Mouse (Mus musculus) Patski (cell line): ENCODE measurements around the gene Tbc1d25. TPM values are rescaled to one million over a fixed set of nuclear protein-coding genes. Genes with fewer than 3 reads are reported as not detected.

Source experiments
- ATAC-seq: fragments of 100-300 bp; one replicate; pipeline ENCODE4 v1.8.0; 2021
- CTCF ChIA-PET: fragments of 350-600 bp; sonication (Branson Sonifier 250); formaldehyde crosslinking; loops from one replicate; lab custom pipeline; 2022; ENCODE audit warnings: inconsistent platforms; lab: Charles Lee
- POLR2A ChIA-PET: fragments of 350-600 bp; sonication (Branson Sonifier 250); formaldehyde crosslinking; loops from one replicate; lab custom pipeline; 2022; ENCODE audit warnings: antibody characterized with exemption, inconsistent platforms; lab: Charles Lee
- DNase-seq: peaks from one replicate; pipeline ENCODE4 v3.0.0-alpha.2; 2011; ENCODE audit warnings: low read depth, low spot score
- H3K27me3 ChIP-seq: fragments of 371-371 bp; one replicate; pipeline ENCODE4 v1.5.1; 2021
- CTCF ChIP-seq: fragments of 100-300 bp; IDR thresholded peaks from one replicate; pipeline ENCODE4 v1.5.1; 2021
- in situ Hi-C: fragments of 300-500 bp; cut with MboI; formaldehyde crosslinking; loops from 3 replicates; pipeline ENCODE4 v1.11.1; 2018; ENCODE audit warnings: low pct_unique_long_range_greater_than_20kb, mixed read lengths
- polyA plus RNA-seq: library from polyadenylated mRNA; unstranded; gene quantifications from one replicate; pipeline ENCODE4 v1.2.3, GENCODE M21; 2021

Tbc1d25 gene
- 15.5 TPM for polyA plus RNA-seq

- POLR2A ChIA-PET = no interaction called here
- no peak for TF ChIP-seq CTCF
- in situ Hi-C loops = no loop called here
- ATAC-seq (peak; percentile 85), DNase-seq (peak; percentile 54)
- H3K27me3 ChIP-seq = peaks cover 5% of the 10 kb centered on the region
- CTCF ChIA-PET = interaction anchor here (0.8 kb wide), 1 partner anchor 17 kb away, joined by 3 read pairs; no protein-coding TSS in a partner anchor
Measured at GRCm38 (mm10) chrX:8175504-8176385, at the start of gene Tbc1d25. Gene Tbc1d25 (minus strand): TSS chrX:8176181.

DNA sequence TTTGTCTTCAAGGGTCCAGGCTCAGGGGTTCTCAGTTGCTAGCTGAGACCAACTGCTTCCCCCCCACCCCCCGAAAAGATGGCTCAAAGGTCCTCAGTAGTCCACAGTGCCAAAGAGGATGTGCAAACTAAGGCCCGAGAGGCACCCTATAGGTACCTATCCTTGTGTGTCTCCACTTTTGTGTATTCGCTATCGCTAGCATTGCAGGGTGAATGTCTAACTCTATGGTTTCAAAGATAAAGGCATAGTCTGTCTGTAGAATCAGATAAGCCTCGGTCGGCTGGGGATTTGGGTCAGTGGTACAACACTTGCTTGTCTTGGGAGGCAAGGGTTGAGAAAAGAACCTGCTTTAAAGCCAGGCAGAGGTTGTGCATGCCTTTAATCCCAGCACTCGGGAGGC lies 47.5 kb upstream of the Tbc1d25 start:
- POLR2A ChIA-PET = no interaction called here
- CTCF ChIA-PET = interaction anchor here (1.0 kb wide), 1 partner anchor 18 kb away, joined by 3 read pairs; no protein-coding TSS in a partner anchor
- no peak for TF ChIP-seq CTCF
- ATAC-seq (no peak), DNase-seq (no peak)
- no peaks in the 10 kb centered on the region for H3K27me3 ChIP-seq
- in situ Hi-C loops = no loop called here

GRCm38 (mm10) chrX:8222678-8223421 lies 46.9 kb upstream of the Tbc1d25 start:
- ChIA-PET CTCF (interaction anchor here (1.0 kb wide), 1 partner anchor 17 kb away, joined by 3 read pairs; no protein-coding TSS in a partner anchor), POLR2A (no interaction called here)
- no peak for TF ChIP-seq CTCF
- in situ Hi-C loops = no loop called here
- H3K27me3 ChIP-seq = no peaks in the 10 kb centered on the region
- ATAC-seq (no peak), DNase-seq (no peak)

DNA sequence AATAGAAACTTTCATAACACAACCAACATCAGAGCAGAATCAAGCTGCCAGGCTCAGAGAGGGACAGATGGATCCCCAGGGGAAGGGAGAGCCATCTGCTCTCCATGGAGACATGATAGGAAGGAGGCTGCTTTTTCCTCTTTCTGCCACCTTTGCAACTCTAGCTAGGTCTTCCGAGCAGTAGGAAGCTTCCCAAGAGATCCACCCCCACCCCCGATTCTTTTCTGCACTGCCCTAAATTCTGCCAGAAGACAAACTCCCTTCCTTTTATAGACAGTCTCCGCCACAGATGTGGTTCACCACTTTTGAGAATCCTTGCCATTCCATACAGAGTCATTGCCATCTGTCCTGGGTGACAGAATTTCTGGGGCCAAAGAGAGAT lies 46.3 kb upstream of the Tbc1d25 start:
- ATAC-seq = no peak
- in situ Hi-C loops = no loop called here
- DNase-seq = no peak
- no peaks in the 10 kb centered on the region for H3K27me3 ChIP-seq
- CTCF ChIA-PET = interaction anchor here (1.0 kb wide), 1 partner anchor 16 kb away, joined by 3 read pairs; no protein-coding TSS in a partner anchor
- POLR2A ChIA-PET = no interaction called here
- no peak for TF ChIP-seq CTCF

- POLR2A ChIA-PET = interaction anchor here (0.7 kb wide), 1 partner anchor 12 kb away, joined by 3 read pairs; no protein-coding TSS in a partner anchor
- H3K27me3 ChIP-seq = no peaks in the 10 kb centered on the region
- DNase-seq = no peak
- CTCF ChIA-PET = no interaction called here
- TF ChIP-seq CTCF = no peak
- in situ Hi-C loops = no loop called here
- ATAC-seq = no peak
Measured at GRCm38 (mm10) chrX:8219651-8220050, 43.7 kb upstream of the Tbc1d25 start.

DNA sequence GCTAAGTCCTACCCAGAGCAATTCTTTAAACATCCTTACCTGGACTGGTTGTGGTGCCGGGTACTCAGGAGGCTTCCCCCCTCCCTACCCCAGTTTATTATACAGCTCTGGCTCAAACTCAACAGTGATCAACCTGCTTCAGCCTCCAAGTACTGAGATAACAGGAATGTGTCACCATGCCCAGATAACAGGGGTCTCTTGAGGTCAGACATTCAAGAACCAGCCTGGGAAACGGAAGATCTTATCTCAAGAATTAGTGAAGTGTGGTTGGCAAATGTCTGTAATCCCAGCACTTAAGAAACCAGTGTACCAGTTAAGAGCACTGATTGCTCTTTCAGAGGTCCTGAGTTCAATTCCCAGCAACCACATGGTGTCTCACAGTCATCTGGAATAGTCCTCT lies 42.1 kb upstream of the Tbc1d25 start:
- CTCF ChIA-PET = no interaction called here
- POLR2A ChIA-PET = no interaction called here
- in situ Hi-C loops = no loop called here
- ATAC-seq = no peak
- TF ChIP-seq CTCF = no peak
- H3K27me3 ChIP-seq = no peaks in the 10 kb centered on the region
- DNase-seq = no peak

DNA sequence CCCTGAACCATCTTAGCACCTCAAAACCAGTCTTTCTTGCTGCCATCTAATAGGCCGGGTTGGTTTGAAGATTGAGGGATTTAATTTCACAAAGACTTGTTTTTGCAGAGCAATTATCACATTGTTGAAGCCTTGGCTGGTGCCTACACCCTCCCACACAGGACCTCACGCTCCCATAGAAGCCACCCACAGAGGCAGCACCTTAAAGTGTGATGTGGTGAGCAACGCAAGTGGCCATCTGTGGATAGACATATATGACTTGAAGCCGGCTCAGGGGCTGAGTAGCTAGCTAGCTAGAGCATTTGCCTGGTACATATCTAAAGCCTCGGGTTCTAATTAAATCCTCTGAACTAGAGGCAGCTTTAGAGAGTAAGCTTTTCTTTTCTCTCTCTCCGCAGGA lies 41.4 kb upstream of the Tbc1d25 start:
- DNase-seq (no peak), ATAC-seq (no peak)
- H3K27me3 ChIP-seq = no peaks in the 10 kb centered on the region
- in situ Hi-C loops = no loop called here
- TF ChIP-seq CTCF = no peak
- ChIA-PET CTCF (no interaction called here), POLR2A (no interaction called here)

- no peak for DNase-seq
- ATAC-seq = no peak
- no peak for TF ChIP-seq CTCF
- POLR2A ChIA-PET = no interaction called here
- in situ Hi-C loops = no loop called here
- CTCF ChIA-PET = interaction anchor here (0.7 kb wide), 1 partner anchor 64 kb away, joined by 3 read pairs; no protein-coding TSS in a partner anchor
- peaks cover under 1% of the 10 kb centered on the region for H3K27me3 ChIP-seq
Measured at GRCm38 (mm10) chrX:8211490-8212207, 35.7 kb upstream of the Tbc1d25 start.

GRCm38 (mm10) chrX:8209720-8210119 lies 33.7 kb upstream of the Tbc1d25 start:
- ATAC-seq = no peak
- TF ChIP-seq CTCF = no peak
- CTCF ChIA-PET = no interaction called here

DNA sequence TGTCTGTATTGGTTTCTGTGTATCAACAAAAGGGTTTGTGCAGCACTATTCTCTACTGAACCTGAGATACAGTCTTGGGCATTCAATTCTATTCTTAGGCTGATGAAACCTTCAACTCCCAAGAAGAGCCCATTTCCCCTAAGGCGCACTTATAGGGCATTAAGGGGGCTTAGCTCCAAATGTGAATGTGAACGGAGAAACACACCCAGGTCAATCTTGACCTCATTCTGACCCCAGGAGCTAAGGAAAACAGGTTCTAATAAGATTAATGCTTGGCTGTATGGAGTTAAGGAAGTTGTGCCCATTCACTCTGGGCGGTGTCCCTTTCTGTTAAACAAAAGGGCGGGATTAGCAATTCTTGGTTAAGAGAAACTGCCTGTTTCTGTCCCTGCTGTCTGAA lies 31.2 kb upstream of the Tbc1d25 start:
- peaks cover 9% of the 10 kb centered on the region for H3K27me3 ChIP-seq
- ATAC-seq (no peak), DNase-seq (no peak)
- ChIA-PET POLR2A (no interaction called here), CTCF (interaction anchor here (1.4 kb wide), 1 partner anchor 82 kb away, joined by 3 read pairs; no protein-coding TSS in a partner anchor)
- TF ChIP-seq CTCF = no peak
- in situ Hi-C loops = no loop called here

More at GRCm38 (mm10) chrX:8209720-8210119, 33.7 kb upstream of the Tbc1d25 start:
- H3K27me3 ChIP-seq = peaks cover 9% of the 10 kb centered on the region
- no peak for DNase-seq
- in situ Hi-C loops = no loop called here
- POLR2A ChIA-PET = no interaction called here
